Mouse (Mus musculus) kidney, adult 2 months (tissue): ENCODE measurements around the gene Ndufb6. TPM values are rescaled to one million over a fixed set of nuclear protein-coding genes. Genes with fewer than 3 reads are reported as not detected.

Experiments used
- DNase-seq: peaks from one replicate; pipeline ENCODE4 v3.0.0; 2021
- H3K27ac ChIP-seq: fragments of 200-500 bp; 2 replicates; pipeline ENCODE4 v1.5.1; 2012; ENCODE audit warnings: low read depth, low read length, control low read depth, inconsistent platforms; ENCODE audit not compliant: insufficient read depth
- H3K27me3 ChIP-seq: fragments of 200-500 bp; replicated peaks from 2 replicates; pipeline ENCODE4 v1.6.1; 2012; ENCODE audit warnings: mild to moderate bottlenecking, moderate library complexity, low read length, inconsistent platforms; ENCODE audit not compliant: control insufficient read depth, insufficient read depth
- H3K36me3 ChIP-seq: fragments of 200-500 bp; 2 replicates; pipeline ENCODE4 v1.6.1; 2012; ENCODE audit warnings: mild to moderate bottlenecking, moderate library complexity, low read length, inconsistent platforms; ENCODE audit not compliant: control insufficient read depth, insufficient read depth
- H3K4me1 ChIP-seq: fragments of 200-500 bp; 2 replicates; pipeline ENCODE4 v1.6.1; 2011; ENCODE audit warnings: low read length; ENCODE audit not compliant: control insufficient read depth, insufficient read depth
- H3K4me3 ChIP-seq: fragments of 200-500 bp; 2 replicates; pipeline ENCODE4 v1.5.1; 2011; ENCODE audit warnings: mild to moderate bottlenecking, low read depth, low read length, control low read depth; ENCODE audit not compliant: insufficient read depth
- CTCF ChIP-seq: fragments of 200-500 bp; conservative IDR thresholded peaks from 2 replicates; pipeline ENCODE4 v1.5.1; 2011; ENCODE audit warnings: low read depth, mild to moderate bottlenecking, control low read depth, low read length, moderate library complexity, mixed read lengths; ENCODE audit not compliant: insufficient read depth, insufficient read length
- POLR2A ChIP-seq: fragments of 200-500 bp; IDR thresholded peaks from one replicate; pipeline ENCODE4 v1.6.1; 2011; ENCODE audit warnings: low read depth, low read length, control low read depth
- WGBS: fragments of 180-500 bp; shearing (Covaris S2); methylation state at CpG from one replicate; pipeline ENCODE4 v1.1.7; 2018; 5-methylcytosine and 5-hydroxymethylcytosine counted together
- polyA plus RNA-seq: library from polyadenylated mRNA; depleted of rRNA; stranded (reverse); fragments of >200 nt; gene quantifications from 2 replicates; pipeline ENCODE4 v1.2.3, GENCODE M21; 2012; rRNA removed

The Ndufb6 gene
- polyA plus RNA-seq: 227 and 287 TPM in 2 replicates

- under 1% methylated on average over 36 of the region's 36 CpGs for WGBS
These were observed at the start of gene Ndufb6 for GRCm38 (mm10) chr4:40279276-40279900. Gene Ndufb6, minus strand, starts transcription at chr4:40279421.

GRCm38 (mm10) chr4:40327161-40327560 is 47.9 kb upstream of the Ndufb6 start:
- no peak overlapping the region for H3K4me3 ChIP-seq
- H3K27me3 ChIP-seq: no peaks in the 10 kb centered on the region
- TF ChIP-seq POLR2A (no peak), CTCF (no peak)
- DNase-seq: no peak
- no peak overlapping the region for H3K27ac ChIP-seq
- no peaks in the 10 kb centered on the region for H3K36me3 ChIP-seq
- WGBS: 74% methylated on average over 3 of the region's 3 CpGs
- no peaks in the 10 kb centered on the region for H3K4me1 ChIP-seq

More at GRCm38 (mm10) chr4:40279276-40279900, at the start of gene Ndufb6:
- peak; percentile 97 for DNase-seq
- Histone ChIP-seq H3K27me3 (no peaks in the 10 kb centered on the region), H3K27ac (peak within 1 kb of the TSS; percentile 90), H3K4me1 (peaks cover 3% of the 10 kb centered on the region; the same call in 1 of the 2 replicates), H3K36me3 (peaks cover 2% of the 10 kb centered on the region; the same call in 1 of the 2 replicates), H3K4me3 (peak within 1 kb of the TSS; percentile 65)
- TF ChIP-seq CTCF: no peak
- TF ChIP-seq POLR2A: peak; percentile 78

- Histone ChIP-seq H3K27me3 (no peaks in the 10 kb centered on the region), H3K4me3 (no peak overlapping the region), H3K4me1 (no peaks in the 10 kb centered on the region), H3K36me3 (no peaks in the 10 kb centered on the region), H3K27ac (no peak overlapping the region)
- TF ChIP-seq POLR2A: no peak
- WGBS: 84% methylated on average over 7 of the region's 7 CpGs
- DNase-seq: no peak
These were observed 45.4 kb upstream of the Ndufb6 start for GRCm38 (mm10) chr4:40324620-40325019.

- no peak overlapping the region for H3K4me3 ChIP-seq
- no peak for DNase-seq
- H3K4me1 ChIP-seq: no peaks in the 10 kb centered on the region
- TF ChIP-seq POLR2A (no peak), CTCF (no peak)
- 75% methylated on average over 3 of the region's 3 CpGs for WGBS
- no peak overlapping the region for H3K27ac ChIP-seq
- no peaks in the 10 kb centered on the region for H3K27me3 ChIP-seq
- no peaks in the 10 kb centered on the region for H3K36me3 ChIP-seq
These were observed 38.2 kb upstream of the Ndufb6 start for GRCm38 (mm10) chr4:40317404-40317803.

- no peaks in the 10 kb centered on the region for H3K36me3 ChIP-seq
- no peak for DNase-seq
- 67% methylated on average over 6 of the region's 6 CpGs for WGBS
- TF ChIP-seq CTCF: no peak
- no peak for TF ChIP-seq POLR2A
- H3K4me3 ChIP-seq: no peak overlapping the region
- H3K27ac ChIP-seq: no peak overlapping the region
- no peaks in the 10 kb centered on the region for H3K27me3 ChIP-seq
- H3K4me1 ChIP-seq: no peaks in the 10 kb centered on the region
These were observed 33.8 kb upstream of the Ndufb6 start for GRCm38 (mm10) chr4:40313026-40313425.

GRCm38 (mm10) chr4:40312213-40312612 is 33.0 kb upstream of the Ndufb6 start:
- H3K27ac ChIP-seq: no peak overlapping the region
- H3K4me1 ChIP-seq: no peaks in the 10 kb centered on the region
- WGBS: 92% methylated on average over 1 of the region's 1 CpGs
- H3K36me3 ChIP-seq: no peaks in the 10 kb centered on the region
- H3K27me3 ChIP-seq: no peaks in the 10 kb centered on the region
- no peak for DNase-seq
- no peak overlapping the region for H3K4me3 ChIP-seq
- no peak for TF ChIP-seq POLR2A
- no peak for TF ChIP-seq CTCF

GRCm38 (mm10) chr4:40310796-40311383 is 31.7 kb upstream of the Ndufb6 start:
- Histone ChIP-seq H3K36me3 (no peaks in the 10 kb centered on the region), H3K27me3 (no peaks in the 10 kb centered on the region), H3K4me3 (no peak overlapping the region), H3K4me1 (no peaks in the 10 kb centered on the region), H3K27ac (no peak overlapping the region)
- no peak for TF ChIP-seq POLR2A
- TF ChIP-seq CTCF: no peak
- 83% methylated on average over 11 of the region's 11 CpGs for WGBS
- no peak for DNase-seq
